Mouse (Mus musculus) ES-Bruce4 (cell line): ENCODE data around the gene Tmub2. TPM values are rescaled to one million over a fixed set of nuclear protein-coding genes. Genes with fewer than 3 reads are reported as not detected.
A peak's percentile ranks its signal among the peaks of the same experiment; 100 is the strongest.

Experiments used
- H3K27ac ChIP-seq: 2 replicates; pipeline ENCODE4 v1.5.1; 2012; ENCODE audit warnings: low read length, inconsistent platforms; ENCODE audit not compliant: insufficient read depth
- H3K27me3 ChIP-seq: 2 replicates; pipeline ENCODE4 v1.6.1; 2012; ENCODE audit warnings: mild to moderate bottlenecking, low read length, inconsistent platforms; ENCODE audit not compliant: control insufficient read depth, poor library complexity, insufficient read depth, severe bottlenecking
- H3K36me3 ChIP-seq: 2 replicates; pipeline ENCODE4 v1.6.1; 2012; ENCODE audit warnings: inconsistent platforms, mild to moderate bottlenecking, low read length, moderate library complexity; ENCODE audit not compliant: control insufficient read depth, poor library complexity, insufficient read depth, severe bottlenecking
- H3K4me1 ChIP-seq: one replicate; pipeline ENCODE4 v1.8.1; 2011; ENCODE audit warnings: low read length; ENCODE audit not compliant: control insufficient read depth, insufficient read depth
- H3K4me3 ChIP-seq: 2 replicates; pipeline ENCODE4 v1.5.1; 2011; ENCODE audit warnings: low read depth, mild to moderate bottlenecking, low read length
- H3K9ac ChIP-seq: 2 replicates; pipeline ENCODE4 v1.6.1; 2012; ENCODE audit warnings: low read depth, mild to moderate bottlenecking, inconsistent platforms; ENCODE audit not compliant: poor library complexity, severe bottlenecking
- H3K9me3 ChIP-seq: replicated peaks from 2 replicates; pipeline ENCODE4 v1.6.1; 2012; ENCODE audit warnings: mild to moderate bottlenecking, low read length, inconsistent platforms; ENCODE audit not compliant: control insufficient read depth, poor library complexity, insufficient read depth, severe bottlenecking
- CTCF ChIP-seq: IDR thresholded peaks from one replicate; pipeline ENCODE4 v1.8.1; 2011; ENCODE audit warnings: low read depth, low read length
- EP300 ChIP-seq: IDR thresholded peaks from 2 replicates; pipeline ENCODE4 v1.6.1; 2011; ENCODE audit warnings: low read depth, low read length; ENCODE audit not compliant: insufficient read depth
- POLR2A ChIP-seq: IDR thresholded peaks from one replicate; pipeline ENCODE4 v1.8.1; 2011; ENCODE audit warnings: low read length; ENCODE audit not compliant: insufficient read depth
- polyA plus RNA-seq: library from polyadenylated mRNA; stranded (reverse); fragments of >200 nt; gene quantifications from 2 replicates; pipeline ENCODE4 v1.2.4, GENCODE M21; 2011; ENCODE audit warnings: low read depth; ENCODE audit not compliant: missing spikeins, insufficient read depth, insufficient read length

Gene Tmub2
- polyA plus RNA-seq, 1 experiment: 20.0 TPM

- Histone ChIP-seq H3K4me1 (no peaks in the 10 kb centered on the region), H3K4me3 (no peak overlapping the region), H3K27ac (no peak overlapping the region), H3K36me3 (peaks cover 2% of the 10 kb centered on the region), H3K27me3 (no peaks in the 10 kb centered on the region), H3K9ac (no peak overlapping the region), H3K9me3 (no peaks in the 10 kb centered on the region)
- TF ChIP-seq POLR2A: no peak
- TF ChIP-seq EP300: no peak
- no peak for TF ChIP-seq CTCF
Measured at GRCm38 (mm10) chr11:102245581-102246272, 39.0 kb upstream of the Tmub2 start.

DNA sequence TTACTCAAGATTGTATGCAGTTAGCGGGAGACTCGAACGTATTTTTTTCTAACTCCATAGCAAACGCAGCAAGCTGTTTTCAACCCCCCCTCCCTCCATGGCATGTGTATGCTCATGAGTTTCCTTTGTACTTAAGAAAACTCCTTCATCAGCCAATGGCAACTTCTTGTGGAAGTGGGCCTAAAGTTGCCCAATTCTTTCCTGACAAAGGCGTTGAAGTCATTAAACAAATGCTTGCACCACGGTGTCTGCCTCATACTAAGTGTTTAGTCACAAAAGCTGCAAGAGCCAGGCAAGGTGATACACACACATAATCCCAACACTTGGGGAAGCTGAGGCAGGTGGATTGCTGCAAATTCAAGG is 38.5 kb upstream of the Tmub2 start:
- Histone ChIP-seq H3K36me3 (peaks cover 8% of the 10 kb centered on the region), H3K9ac (no peak overlapping the region), H3K27me3 (no peaks in the 10 kb centered on the region), H3K9me3 (no peaks in the 10 kb centered on the region), H3K27ac (no peak overlapping the region), H3K4me1 (no peaks in the 10 kb centered on the region), H3K4me3 (no peak overlapping the region)
- TF ChIP-seq POLR2A (no peak), EP300 (no peak), CTCF (no peak)

GRCm38 (mm10) chr11:102246871-102247270 is 37.9 kb upstream of the Tmub2 start:
- TF ChIP-seq CTCF: no peak
- H3K9ac ChIP-seq: no peak overlapping the region
- peaks cover 13% of the 10 kb centered on the region for H3K36me3 ChIP-seq
- H3K27ac ChIP-seq: no peak overlapping the region
- no peaks in the 10 kb centered on the region for H3K9me3 ChIP-seq
- no peak overlapping the region for H3K4me3 ChIP-seq
- H3K27me3 ChIP-seq: no peaks in the 10 kb centered on the region
- no peaks in the 10 kb centered on the region for H3K4me1 ChIP-seq

- Histone ChIP-seq H3K27me3 (no peaks in the 10 kb centered on the region), H3K4me3 (peak within 1 kb of the TSS; percentile 89), H3K27ac (peak within 1 kb of the TSS; percentile 73), H3K36me3 (peaks cover 27% of the 10 kb centered on the region), H3K9me3 (no peaks in the 10 kb centered on the region), H3K4me1 (no peaks in the 10 kb centered on the region), H3K9ac (peak within 1 kb of the TSS; percentile 90)
- TF ChIP-seq CTCF: peak; percentile 58
- TF ChIP-seq POLR2A: peak; percentile 55
- no peak for TF ChIP-seq EP300
Measured at GRCm38 (mm10) chr11:102248630-102249230, 36.0 kb upstream of the Tmub2 start, which contains the start of gene BC030867. Gene BC030867, plus strand, starts transcription at chr11:102248882.

DNA sequence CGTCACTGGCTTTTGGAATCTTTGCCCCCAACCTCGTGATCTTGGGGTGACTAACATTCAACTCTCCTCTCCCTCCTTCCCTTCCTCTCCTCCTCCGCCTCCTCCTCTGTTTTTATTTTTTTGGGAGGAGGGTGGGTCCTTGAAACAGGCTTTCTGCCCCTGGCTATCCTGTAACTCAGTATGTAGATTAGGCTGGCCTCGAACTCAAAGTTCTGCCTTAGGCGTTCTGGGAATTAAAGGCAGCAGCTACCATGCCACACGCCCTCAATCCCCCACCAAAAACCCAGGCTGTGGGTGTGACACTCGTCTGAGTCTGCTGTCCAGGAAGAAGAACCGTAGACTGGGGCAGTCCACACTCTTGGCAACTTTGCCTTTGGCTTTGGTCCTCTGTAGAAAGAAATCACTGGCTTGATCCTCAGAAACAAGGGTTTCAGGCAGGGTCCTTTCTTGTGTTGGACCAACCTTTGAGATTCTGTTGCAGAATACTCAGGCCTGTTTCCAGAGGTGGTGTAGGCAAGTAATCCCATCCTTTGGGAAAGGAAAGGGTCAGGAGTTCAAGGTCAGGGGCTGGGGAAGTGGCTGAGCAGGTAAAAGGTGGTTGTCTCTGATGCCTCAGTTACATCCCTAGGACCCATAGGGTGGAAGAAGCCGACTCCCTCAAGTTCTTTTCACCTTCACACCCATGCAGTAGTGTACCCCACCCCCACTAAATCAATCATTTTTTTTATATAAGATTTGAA is 35.2 kb upstream of the Tmub2 start:
- TF ChIP-seq CTCF (no peak), EP300 (0 out of 2 replicates have a peak, but pooled peaks have one; percentile 41), POLR2A (no peak)
- H3K4me3 ChIP-seq: peak overlapping the region; percentile 89
- H3K9me3 ChIP-seq: no peaks in the 10 kb centered on the region
- no peaks in the 10 kb centered on the region for H3K4me1 ChIP-seq
- peak overlapping the region; percentile 90 for H3K9ac ChIP-seq
- no peaks in the 10 kb centered on the region for H3K27me3 ChIP-seq
- peaks cover 34% of the 10 kb centered on the region for H3K36me3 ChIP-seq
- peak overlapping the region; percentile 73 for H3K27ac ChIP-seq
